Mouse (Mus musculus): ENCODE measurements at regions not wholly inside any gene's neighbourhood (a gene's known extent, or its start where the extent isn't known, plus 50 kb on each side); places are given as distances from the start of the nearest gene placed in this dataset.
A peak's percentile ranks its signal among the peaks of the same experiment; 100 is the strongest.

DNA sequence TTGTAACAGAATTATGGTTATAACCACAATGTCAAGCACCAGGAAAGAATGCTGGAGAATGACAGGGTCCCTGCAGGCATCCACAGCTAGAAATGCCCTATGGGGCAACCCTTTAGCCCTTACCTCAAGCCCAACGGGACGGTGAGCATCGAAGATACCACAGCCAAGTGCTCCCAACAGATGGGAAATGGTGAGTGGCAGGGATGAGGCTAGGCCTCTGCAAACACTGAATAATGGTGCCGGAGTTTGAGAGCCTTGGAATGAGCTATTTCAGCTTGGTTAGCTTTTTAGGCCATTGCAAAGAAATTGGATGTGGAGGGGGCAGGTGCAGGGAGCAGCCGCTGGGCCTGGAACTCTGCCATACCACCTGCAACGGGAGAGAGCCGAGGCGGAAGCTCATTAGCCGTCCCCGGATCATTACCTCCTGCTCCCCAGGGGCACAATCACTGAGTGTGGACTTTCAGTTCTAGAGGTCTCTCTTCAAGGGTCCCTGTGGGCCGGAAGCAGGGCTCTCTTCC lies 117.9 kb downstream of the Usp31 start:
- ATAC-seq (replicated peaks in 1 of 2; ENCODE audit: insufficient read depth in 1 of 2, low FRiP score in 2 of 2, low TSS enrichment in 1 of 2, low read depth in 1 of 2, poor library complexity in 2 of 2, severe bottlenecking in 2 of 2), result no peak

DNA sequence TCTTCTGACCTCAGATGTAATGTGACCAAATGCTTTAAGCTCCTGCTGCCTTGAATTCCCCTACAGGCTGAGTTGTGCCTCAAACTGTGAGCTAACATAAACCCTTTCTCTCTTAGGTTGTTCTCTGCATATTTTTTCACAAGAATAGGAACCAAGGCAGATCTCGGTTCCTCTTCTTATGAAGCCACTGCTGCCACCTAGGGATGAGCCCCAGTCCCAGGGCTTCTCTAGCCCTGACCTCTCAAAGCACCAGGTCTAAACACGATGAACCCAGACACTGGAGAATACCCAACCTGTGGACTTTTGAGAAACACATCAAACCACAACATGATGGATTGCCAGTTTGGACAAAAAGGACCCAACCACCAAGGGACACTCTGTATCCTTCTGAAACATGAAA lies 119.3 kb downstream of the Usp31 start:
- ATAC-seq (replicated peaks in 1 of 2; ENCODE audit: insufficient read depth in 1 of 2, low FRiP score in 2 of 2, low TSS enrichment in 1 of 2, low read depth in 1 of 2, poor library complexity in 2 of 2, severe bottlenecking in 2 of 2), result 0 out of 4 replicates have a peak, but pooled peaks of 1 of the 2 experiments have one; percentile 39

DNA sequence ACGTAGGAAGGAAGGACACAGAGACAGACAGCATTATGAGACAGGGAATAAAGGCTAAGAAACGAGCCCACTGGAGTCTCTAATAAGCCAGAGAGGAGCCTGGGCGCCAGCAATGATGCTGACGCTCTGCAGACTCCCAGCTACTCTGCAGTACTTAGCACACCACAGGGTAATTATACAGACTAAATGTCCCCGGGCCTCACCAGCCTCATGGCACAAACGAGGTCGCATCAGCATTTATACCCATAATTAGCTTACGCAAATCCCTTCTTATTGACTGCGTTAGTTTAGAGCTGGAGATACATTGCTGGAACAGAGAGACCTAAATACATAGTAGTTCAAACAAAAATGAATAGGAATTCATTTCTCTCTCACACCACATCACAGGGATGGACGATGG lies 121.3 kb downstream of the Usp31 start:
- ATAC-seq (replicated peaks in 1 of 2; ENCODE audit: insufficient read depth in 1 of 2, low FRiP score in 2 of 2, low TSS enrichment in 1 of 2, low read depth in 1 of 2, poor library complexity in 2 of 2, severe bottlenecking in 2 of 2), result no peak

DNA sequence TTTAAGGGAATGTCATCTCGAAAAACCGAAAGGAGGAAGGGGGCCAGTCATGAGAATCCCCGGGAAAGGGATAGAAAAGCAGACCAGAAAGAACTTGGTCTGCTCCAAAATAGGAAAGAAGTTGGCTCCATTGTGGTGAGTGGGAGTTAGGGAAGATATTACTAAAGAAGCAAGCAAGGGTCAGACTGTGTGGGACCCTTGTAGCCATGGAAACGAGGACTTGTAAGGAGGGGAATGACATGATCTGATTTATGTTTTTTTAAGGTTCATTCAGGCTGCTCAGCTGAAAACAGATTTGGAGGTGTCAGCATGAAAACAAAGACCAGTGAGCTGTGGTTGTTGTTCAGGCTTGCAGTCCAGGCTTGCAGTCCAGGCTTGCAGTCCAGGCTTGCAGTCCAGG lies 127.6 kb downstream of the Usp31 start:
- no peak for ATAC-seq (replicated peaks in 1 of 2; ENCODE audit: insufficient read depth in 1 of 2, low FRiP score in 2 of 2, low TSS enrichment in 1 of 2, low read depth in 1 of 2, poor library complexity in 2 of 2, severe bottlenecking in 2 of 2)

DNA sequence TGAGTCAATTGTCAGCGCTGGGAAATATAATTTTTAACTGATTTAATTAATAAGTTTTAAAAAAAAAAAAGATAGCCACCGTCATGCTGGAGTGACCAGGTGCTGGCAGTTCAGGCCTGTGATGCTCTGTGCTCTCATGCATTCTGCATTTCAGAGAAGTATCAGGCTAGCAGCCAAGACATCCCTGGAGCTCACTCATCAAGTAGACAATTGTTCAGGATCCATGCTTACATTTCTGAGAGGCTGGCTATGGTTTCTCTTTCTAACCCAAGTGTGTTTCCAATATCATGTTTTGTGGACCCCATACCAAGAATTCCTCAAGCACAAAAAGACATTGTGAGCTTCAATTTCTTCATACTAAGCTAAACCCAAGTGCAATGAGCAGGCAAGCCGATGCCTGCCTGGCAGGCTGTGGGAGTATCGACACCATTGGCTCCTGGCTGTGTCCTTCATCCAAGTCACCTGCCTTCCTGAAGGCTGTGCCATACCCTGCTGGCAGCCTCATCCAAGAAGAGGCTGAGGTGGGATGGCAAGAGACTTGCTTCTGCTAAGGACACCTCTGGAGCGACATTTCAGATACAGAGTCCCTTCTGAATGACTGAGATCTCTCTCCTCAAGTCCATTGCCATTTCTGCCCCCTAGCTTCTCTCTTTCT lies 134.2 kb downstream of the Usp31 start:
- ATAC-seq (replicated peaks in 1 of 2; ENCODE audit: insufficient read depth in 1 of 2, low FRiP score in 2 of 2, low TSS enrichment in 1 of 2, low read depth in 1 of 2, poor library complexity in 2 of 2, severe bottlenecking in 2 of 2), result no peak

DNA sequence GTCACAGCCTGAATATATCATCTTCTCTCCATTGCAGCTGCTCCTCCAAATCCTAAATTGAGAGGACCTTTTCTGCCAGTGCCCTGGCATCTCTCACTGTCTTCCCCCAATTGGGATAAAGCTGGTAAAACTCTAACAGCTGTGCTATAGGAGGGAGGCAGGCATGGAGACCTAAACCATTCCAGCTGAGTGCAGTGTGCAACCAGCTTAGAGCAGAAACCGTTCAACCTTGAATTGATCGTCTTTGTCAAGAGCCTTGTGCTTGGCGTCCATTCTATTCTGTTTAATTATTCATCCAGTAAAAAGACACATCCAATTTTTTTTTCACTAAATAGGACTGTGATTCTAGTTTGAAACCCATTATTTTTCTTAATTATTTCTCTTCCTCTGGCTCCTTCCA lies 135.3 kb downstream of the Usp31 start:
- ATAC-seq (replicated peaks in 1 of 2; ENCODE audit: insufficient read depth in 1 of 2, low FRiP score in 2 of 2, low TSS enrichment in 1 of 2, low read depth in 1 of 2, poor library complexity in 2 of 2, severe bottlenecking in 2 of 2), result no peak

DNA sequence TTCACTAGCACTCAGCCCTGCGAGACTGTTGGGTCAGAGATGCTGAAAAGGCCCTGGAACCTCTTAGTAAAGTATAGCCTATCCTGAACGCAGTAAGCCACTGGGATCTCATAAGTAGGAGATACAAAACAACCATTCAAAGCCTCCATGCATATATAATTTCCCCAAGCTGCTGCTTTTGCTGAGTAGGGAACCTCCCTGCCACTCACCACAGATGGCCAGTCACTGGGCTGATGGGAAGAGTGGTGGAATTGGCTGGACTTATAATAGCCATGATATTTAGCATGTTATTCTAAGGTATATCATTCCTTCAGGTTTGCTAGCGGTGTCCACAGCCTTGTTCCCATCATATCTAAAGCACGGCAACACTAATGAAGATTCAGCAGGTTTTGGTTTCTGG lies 135.8 kb downstream of the Usp31 start:
- ATAC-seq (replicated peaks in 1 of 2; ENCODE audit: insufficient read depth in 1 of 2, low FRiP score in 2 of 2, low TSS enrichment in 1 of 2, low read depth in 1 of 2, poor library complexity in 2 of 2, severe bottlenecking in 2 of 2), result no peak

DNA sequence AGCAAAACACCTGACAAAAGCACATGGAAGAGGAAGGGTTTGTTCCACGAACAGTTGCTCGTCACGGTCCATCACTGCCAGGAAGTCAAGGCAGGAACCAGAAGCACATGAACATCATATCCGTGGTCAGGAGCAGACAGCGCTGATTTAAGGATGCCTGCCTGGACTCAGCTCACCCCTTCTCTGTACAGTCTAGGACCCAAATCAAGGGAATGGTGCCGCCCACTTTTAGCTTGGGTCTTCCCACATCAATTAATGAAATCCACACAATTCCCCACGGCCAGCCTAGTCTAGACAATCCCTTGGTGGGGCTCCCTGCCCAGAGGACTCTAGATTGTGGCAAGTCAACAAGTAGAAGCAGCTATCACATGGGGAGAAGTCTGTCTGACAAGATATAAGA lies 137.8 kb downstream of the Usp31 start:
- no peak for ATAC-seq (replicated peaks in 1 of 2; ENCODE audit: insufficient read depth in 1 of 2, low FRiP score in 2 of 2, low TSS enrichment in 1 of 2, low read depth in 1 of 2, poor library complexity in 2 of 2, severe bottlenecking in 2 of 2)

DNA sequence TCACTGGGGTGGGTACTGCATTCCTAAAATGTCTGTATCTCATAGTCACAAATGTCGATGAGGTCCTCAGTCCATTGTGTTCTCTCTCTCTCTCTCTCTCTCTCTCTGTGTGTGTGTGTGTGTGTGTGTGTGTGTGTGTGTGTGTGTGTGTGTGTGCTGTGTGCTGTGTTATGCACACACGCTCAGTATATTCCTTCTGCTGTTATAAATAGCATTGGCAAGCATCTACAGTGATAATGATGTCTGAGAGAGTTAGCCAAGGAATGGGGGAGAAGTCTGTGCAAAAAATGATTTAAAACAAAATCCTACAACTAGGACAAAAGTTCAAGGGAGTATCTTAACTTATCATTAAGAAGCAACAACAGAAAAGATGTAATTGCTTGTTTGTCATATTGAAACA lies 139.0 kb downstream of the Usp31 start:
- no peak for ATAC-seq (replicated peaks in 1 of 2; ENCODE audit: insufficient read depth in 1 of 2, low FRiP score in 2 of 2, low TSS enrichment in 1 of 2, low read depth in 1 of 2, poor library complexity in 2 of 2, severe bottlenecking in 2 of 2)

DNA sequence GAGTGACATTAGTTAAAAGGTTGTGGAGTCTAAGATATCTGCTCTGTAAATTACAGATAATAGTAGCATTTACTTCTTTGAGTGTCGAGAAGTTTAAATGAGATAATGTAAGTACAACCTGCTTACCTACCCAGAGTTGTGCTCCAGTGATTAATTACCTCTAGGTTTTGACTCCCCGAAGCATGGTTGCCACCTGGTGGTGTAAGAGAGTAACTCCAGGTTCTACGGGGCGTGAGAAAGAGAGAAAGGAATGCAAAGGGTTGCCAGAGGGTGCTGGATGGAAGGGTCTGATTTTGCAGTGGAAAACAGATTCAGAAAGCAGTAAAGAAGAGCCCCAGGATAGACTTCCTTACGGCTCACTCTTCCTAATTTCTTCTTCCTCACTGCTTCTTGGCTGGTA lies 143.5 kb downstream of the Usp31 start:
- peak; percentile 56 to 76; a peak in 3 of 4 replicates for ATAC-seq (replicated peaks in 1 of 2; ENCODE audit: insufficient read depth in 1 of 2, low FRiP score in 2 of 2, low TSS enrichment in 1 of 2, low read depth in 1 of 2, poor library complexity in 2 of 2, severe bottlenecking in 2 of 2)

DNA sequence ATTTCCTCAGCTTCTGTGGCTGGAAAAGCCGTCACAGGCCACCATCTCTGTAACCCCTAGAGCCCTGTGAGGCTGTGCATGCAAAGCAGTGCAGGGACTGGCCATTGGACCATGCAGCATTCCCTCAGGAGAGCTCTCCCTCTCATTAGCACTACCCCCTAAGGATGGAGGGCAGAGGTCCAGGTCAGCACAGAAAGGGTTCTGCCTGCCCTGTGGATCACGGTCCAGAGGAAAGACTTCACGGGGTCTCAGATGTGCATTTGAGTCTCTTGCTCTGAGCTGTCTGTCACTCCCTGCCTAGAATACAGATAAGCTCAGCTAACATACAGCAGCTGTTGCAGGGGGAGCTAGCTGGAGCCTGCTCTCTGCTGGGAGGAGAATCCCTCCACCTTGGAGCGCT lies 151.6 kb downstream of the Usp31 start:
- ATAC-seq (replicated peaks in 1 of 2; ENCODE audit: insufficient read depth in 1 of 2, low FRiP score in 2 of 2, low TSS enrichment in 1 of 2, low read depth in 1 of 2, poor library complexity in 2 of 2, severe bottlenecking in 2 of 2), result no peak
